Mouse (Mus musculus) gastrocnemius, postnatal 14 days (tissue): ENCODE data around the gene Mus81. TPM values are rescaled to one million over a fixed set of nuclear protein-coding genes. Genes with fewer than 3 reads are reported as not detected.
A peak's percentile ranks its signal among the peaks of the same experiment; 100 is the strongest.

ENCODE experiments used
- DNase-seq: peaks from one replicate; pipeline ENCODE4 v3.0.0; 2021; ENCODE audit warnings: mixed read lengths
- intact Hi-C: fragments of 180-260 bp; cut with DNase I; formaldehyde crosslinking; loops from one replicate; pipeline ENCODE4 v1.15.1; 2025; ENCODE audit warnings: low total_unique reads
- long read RNA-seq, 2 experiments: library from polyadenylated mRNA; stranded (forward); transcript quantifications; one replicate each; pipeline ENCODE4 v2.0.0; 2021
- total RNA-seq, 2 experiments: library from RNA; stranded (reverse); gene quantifications; 2 replicates each; pipeline ENCODE4 v1.2.3; 2021

The Mus81 gene
- 10 to 100 TPM; 23.5 to 27.0 TPM for total RNA-seq
- long read RNA-seq, experiment 1, transcript Mus81-202 (16 exons, 2,067 nt): major isoform, 32 of 40 reads
- long read RNA-seq, experiment 1, partial matches to known transcripts: 4 of 40 reads
- long read RNA-seq, experiment 1, other reads (novel, unspliced or antisense): 3 of 40 reads
- long read RNA-seq, experiment 2, transcript Mus81-202 (16 exons, 2,067 nt): major isoform, 25 of 35 reads
- long read RNA-seq, experiment 2, partial matches to known transcripts: 6 of 35 reads
- long read RNA-seq, experiment 2, other reads (novel, unspliced or antisense): 2 of 35 reads

DNA sequence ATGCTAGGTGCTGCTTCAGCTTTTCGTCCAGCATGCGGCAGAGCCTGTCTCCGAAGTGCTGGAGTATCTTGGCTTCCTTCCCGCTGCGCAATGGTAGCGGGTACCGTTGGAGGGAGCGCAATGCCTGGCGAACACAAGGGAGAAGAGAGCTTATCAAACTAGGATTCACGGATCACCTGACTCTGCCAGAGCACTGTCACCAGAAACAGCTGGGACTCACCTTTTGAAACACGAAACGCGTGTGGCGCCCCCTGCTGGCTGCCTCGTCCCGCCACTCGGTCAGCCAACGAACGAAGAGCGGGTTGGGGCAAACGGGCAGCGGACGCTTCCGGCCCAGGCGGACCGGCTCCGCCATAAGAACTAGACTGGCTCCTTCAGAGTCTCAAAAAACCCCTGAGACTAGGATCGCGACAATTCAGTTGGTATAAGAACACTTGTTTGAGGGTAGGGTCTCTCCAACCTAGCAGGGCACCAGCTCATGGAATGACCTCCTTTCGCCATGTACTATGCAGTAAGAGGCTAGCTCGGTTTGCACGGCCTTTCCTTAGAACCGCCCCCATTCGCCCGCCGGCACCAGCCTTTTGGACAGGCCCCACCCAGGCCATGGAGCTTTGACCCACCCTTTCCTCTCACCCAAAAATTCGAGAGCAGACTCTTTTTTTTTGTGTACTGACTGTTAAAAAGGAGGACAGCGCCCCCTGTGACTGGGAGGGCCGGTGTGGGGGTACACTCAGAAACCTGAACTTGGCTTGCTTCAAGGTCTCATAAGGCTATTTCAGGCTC is at the start of gene Mus81:
Gene Mus81, minus strand, starts transcription at position 635 of the 783 bp plus-strand sequence.
- peak; percentile 96 for DNase-seq
- intact Hi-C loops: no loop called here

DNA sequence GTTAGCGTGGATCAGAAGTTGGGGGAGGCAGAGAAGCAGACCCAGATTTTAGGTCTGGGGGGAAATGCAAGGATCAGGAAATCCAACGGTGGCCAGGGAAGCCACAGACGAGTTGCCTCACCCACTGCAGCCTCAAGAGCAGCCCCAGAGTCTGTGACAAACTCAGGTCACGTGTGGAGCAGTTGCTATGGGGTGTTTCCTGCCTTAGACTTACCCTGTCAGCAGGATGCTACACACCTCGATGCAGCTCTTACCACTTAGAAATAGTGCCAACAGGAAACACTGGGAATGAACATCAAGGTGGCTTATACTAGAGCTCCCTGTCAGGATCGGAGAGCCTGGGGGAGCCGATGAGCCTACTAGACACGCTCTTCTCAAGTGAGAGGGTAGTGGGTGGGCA is 44.3 kb upstream of the Mus81 start:
- intact Hi-C loops: no loop called here
- no peak for DNase-seq

DNA sequence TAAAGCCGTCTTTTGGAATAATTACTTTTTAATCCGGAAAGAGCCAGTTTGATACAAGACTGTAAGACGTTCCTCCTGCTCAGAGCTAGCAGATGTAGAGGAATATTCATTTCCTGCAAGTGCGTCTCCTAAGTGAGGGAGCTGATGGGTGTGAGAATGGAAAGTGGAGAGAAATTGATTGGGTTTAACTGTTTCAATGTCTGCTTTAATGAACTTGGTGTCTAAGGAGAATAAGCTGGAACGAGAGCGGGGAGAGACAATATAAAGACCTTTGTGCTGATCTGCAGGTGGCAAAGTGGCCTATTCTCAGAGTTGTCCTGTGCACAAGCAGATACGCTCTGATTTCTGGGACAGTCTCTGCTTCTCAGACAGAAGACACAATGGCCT is 41.9 kb upstream of the Mus81 start:
- no peak for DNase-seq
- intact Hi-C loops: no loop called here

DNA sequence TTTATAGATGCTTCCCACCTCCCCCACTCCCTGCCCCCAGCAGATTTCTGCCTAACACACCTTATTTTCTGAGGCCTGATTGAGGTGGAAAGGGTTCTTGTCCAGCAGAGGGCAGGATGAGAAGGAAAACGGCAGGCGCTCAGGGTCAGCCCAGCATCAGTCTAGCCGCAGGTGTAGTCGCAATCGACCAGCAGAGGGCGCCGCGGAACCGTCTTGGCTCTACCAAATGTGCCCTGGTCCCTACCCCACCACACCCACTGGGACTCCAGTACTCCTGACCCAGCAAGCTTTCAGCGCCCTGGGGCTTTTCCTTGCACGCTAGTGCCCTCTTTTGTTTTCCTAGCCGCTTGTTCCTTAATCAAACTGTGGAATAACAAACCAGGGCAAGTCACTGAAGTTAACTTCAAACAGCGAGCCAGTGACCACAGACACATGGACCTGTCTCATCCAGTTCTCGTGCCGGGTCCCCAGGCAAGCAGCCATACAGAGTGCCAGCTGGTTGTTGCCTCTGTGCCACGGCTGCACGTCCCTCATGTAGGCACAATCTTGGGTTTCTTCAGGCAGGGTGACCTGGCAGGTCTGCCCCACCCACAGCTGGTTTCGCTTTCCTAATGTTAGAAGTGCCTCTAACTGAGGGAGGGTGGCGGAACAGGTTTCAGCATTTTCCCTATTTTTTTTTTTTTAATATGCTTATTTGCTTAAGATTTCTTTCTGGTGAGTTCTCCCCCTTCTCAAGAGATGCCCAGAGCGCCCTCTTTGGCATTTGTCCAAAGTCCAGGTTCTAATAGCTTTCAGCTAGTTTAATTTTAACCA is 41.3 kb upstream of the Mus81 start:
- intact Hi-C loops: loop anchor here (2.0 kb wide), 1 partner anchor 35 kb away; no protein-coding TSS in a partner anchor
- DNase-seq: peak; percentile 96

DNA sequence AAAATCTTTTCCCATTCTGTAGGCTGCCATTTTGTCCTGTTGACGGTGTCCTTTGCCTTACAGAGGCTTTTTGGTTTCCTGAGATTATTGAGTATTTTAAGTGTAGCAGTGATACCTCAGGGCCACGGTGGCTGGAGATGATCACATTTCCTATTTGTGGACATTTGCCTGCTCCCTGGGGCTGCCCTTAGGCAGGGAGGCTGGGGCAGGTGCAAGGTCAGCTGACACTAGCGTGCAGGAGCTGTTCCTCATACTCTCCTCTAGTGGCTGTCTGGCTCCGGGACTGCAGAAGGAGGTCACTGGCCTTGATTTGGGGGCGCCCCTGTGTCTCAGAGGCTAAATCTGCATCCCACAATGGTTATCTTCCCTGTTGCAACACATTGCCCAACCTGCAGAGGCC is 37.0 kb upstream of the Mus81 start:
- no peak for DNase-seq
- intact Hi-C loops: no loop called here

DNA sequence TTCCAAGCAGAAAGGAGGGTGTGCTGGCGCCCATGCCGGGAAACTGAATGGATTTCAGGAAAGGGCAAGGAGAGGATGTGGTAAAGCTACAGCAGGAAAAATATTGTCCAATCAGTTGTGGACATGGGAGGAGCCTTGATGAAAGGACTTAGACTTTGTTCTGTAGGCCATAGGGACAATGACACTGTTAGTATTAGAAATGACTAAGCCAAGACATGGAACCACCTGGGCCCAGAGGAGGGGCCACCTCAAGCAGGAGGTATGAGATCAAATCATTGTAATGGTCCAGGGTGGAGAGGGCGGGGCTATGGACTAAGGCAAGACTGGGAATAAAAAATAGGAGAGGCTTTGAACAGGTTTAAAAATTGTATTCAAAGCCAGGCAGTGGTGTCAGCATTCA is 30.5 kb upstream of the Mus81 start:
- no peak for DNase-seq
- intact Hi-C loops: no loop called here

DNA sequence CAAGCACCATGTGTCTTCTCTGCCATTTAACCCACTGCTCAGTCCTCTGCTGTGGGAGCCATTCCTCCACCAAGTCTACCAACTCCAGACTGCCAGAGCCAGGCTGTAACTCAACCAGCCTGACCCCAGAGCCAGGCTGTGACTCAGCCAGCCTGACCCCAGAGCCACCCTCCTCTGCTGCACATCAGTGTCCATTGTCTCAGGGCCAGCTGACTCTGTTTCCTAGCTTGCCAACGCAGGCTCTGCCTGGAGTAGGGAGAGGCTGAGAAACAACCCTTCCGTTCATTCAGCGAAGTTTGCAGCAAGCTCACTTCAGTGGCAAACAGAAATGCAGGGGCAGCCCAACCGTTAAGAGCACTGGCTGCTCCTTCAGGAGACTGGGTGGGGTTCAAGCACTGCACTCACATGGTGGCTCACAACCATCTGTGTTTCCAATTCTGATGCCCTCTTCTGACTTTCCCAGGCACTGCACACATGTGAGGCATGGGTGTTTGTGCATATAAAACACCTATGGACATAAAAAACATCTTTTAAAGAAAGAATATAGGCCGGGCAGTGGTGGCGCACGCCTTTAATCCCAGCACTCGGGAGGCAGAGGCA is 28.8 kb upstream of the Mus81 start:
- DNase-seq: no peak

DNA sequence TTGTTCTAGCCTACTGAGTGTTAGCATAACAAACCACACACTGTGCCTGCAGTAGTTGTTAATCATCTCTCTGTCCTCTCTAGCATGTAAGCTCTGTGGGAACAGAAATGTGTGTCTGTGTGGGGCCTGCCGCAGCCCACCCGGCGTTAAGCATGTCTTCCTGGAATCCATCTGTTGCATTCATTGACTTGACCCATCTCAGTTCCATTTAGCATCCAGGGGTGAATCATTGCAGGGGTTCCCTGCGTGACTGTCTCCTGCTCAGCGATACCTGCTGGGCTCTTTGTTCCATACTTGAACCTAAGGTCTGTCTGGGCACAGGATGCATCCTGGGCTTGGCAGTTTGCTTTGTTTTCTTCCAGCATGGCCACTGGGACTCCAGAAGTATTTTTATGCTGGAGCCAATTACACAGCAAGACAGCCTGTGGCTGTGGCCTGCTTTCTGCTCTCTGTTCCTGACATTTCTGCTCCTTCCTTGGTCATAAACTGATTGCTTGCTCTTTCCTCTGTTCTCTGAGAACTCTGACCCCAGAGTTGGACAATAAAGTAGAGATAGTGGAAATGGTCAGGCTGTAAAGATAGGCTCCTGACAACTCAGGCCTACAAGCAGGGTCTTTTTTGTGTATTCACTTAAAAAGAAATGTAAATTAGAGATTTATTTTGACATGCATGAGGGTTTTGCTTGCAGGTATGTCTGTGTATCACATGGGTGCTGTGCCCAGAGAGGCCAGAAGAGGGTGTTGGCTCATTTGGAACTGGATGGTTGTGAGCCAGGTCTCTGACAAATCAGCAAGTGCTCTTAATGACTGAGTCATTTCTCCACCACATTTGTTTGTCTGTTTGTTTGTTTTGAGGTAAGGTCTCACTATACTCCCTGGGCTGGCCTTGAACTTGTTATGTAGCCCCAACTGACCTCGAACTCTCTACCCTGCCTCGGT is 27.9 kb upstream of the Mus81 start:
- intact Hi-C loops: no loop called here
- no peak for DNase-seq

More for the DNA sequence above, 28.8 kb upstream of the Mus81 start:
- intact Hi-C loops: no loop called here

DNA sequence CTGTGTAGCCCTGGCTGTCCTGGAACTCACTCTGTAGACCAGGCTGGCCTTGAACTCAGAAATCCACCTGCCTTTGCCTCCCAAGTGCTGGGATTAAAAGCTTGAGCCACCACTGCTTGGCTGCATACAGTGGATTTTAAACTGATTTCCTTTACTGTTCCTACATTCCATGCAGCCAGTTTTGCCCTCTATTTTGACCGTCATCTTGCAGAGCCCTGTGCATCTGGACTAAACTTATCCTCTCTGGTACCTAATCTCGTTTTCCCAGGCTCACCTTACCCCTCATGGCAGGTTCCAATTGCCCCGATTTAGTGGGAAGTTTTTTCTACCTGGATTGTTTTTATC is 24.8 kb upstream of the Mus81 start:
- DNase-seq: no peak
- intact Hi-C loops: no loop called here

DNA sequence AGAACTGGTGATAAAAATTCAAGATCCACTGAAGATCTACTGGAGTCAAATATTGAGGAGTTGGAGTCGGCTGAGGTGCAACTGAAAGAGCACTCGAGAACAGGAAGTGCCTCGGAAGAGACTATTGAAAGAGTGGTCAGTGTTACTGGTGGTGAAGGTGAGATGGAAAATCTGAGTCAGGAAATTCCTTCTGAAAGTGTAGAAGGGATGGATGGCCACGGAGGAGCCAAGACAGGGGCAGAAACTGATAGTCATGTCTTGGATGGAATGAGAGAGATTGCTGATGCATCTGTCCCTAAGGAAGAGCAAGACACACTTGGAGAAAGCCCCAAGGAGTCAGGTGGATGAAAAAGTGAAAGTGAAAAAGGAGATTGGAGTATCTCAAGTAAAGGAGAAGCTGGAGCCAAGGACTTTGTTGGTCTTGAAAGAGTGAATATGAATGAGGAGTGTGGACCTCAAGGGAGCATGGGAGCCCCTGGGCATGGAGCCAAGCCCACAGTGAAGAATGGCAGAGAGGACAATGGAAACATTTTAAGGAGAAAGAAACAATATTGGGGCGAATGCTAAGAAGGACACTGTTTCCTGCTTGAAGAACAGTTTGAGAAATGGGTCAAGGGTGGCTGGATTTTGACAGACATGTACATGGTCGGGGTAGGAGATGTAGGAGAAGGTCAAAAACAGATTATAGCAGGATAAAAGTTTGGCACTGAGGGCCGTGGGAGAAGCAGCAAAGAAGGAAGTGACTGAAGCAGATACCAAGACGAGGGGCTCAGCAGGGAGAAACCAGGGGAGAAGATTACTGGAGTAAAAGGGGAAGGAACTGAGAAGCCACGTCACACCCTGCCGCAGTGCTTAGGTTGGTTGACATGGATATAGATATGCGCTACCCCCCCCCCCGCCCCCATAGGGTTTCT is 24.1 kb upstream of the Mus81 start:
- intact Hi-C loops: no loop called here

DNA sequence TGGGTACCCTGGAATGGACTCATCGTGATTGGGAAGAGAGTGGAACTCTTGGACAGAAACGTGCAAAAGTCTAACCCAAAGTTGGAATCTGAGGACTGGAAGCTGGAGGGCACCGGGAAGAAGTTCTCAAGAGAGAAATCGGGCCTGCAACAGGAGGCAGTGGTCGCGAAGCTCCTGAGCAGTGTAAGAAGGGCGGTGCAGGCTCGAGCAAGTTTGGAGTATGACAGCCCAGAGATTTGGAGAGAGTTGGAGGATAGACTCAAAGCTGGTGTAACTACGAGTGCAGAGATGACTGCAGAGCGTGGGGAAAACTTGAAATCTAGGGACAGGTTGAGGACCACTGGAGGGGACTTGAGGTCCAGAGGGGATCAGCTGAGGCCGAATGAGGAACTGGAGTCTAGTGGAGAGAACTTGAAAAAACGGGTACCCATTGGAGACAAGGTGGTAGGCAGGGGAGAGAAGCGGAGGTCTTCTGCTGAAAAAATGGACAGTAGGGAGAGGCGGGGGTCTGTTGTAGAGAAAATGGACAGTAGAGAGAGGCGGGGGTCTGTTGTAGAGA is 23.0 kb upstream of the Mus81 start:
- intact Hi-C loops: no loop called here

More for the DNA sequence above, 24.1 kb upstream of the Mus81 start:
- no peak for DNase-seq

DNA sequence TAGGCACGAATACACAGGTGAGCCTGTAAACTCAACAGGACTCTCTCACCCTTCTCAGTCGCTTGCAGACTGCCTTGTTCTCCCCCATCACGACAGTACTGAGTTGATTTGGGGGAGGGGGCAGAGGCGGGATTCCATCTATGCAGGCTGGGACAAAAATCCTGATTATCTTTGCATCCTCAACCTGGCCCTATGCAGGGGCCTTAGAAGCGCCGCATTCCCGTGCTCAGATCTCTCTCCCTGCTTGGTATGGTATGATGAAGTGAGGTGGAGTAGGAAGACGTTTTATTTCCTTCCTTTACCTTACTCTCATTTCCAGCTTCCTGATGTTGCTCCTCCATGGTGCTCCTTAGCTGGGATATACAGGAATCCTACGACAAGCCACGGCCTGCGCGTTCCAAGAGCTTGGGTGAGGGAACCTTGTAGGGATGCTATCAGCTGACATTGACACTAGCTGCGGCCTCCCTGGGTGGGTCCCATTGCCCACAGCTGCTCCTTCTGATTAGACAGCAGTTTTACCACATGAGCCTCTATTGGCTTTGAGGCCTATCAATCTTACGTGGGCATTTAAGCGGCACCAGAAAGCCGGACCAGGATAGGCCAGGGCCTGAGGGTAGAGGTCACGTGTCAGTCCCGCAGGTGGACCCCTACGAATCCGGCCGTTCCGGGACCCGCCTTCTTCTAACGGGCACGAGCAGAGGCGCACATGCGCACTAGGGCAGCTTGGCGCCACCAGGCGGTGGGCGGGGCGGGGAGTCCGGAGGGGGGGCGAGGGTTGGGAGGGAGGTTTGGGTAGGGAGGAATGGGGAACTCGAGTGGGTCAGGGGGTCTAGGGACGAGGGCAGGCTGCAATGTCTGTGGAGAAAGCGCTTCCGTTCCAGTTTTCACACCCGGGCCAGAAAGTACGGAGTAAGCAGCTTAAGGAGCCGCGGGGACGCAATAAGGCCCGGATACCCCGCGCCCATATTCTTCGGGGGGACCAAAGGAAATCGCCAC is 22.1 kb upstream of the Mus81 start, which contains the start of gene Snx32:
Gene Snx32, minus strand, starts transcription at position 508 of the 996 bp plus-strand sequence.
- DNase-seq: peak; percentile 97
- intact Hi-C loops: no loop called here

More for the DNA sequence above, 23.0 kb upstream of the Mus81 start:
- DNase-seq: no peak

DNA sequence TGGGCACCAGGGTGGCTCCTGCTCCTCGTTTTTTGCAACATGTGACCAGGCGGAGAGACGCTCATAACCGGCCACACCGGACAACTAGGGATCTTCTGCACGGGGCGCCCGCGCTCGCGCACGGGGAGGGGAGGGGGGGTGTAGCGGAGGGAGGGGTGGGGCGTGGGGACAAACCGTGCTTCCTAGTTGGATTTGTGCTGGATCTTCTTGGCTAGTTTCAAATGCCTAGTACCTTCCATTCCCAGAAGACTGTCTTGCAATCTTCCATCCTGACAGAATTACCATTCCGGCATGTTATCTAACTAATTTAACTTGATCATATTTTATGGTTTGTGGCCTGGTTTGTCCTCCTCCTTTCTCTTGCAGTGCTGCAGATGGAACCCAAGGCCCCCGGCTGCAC is 15.5 kb upstream of the Mus81 start, which contains the start of gene 1700020D05Rik:
Gene 1700020D05Rik, minus strand, starts transcription at position 101 of the 400 bp plus-strand sequence.
- intact Hi-C loops: no loop called here

DNA sequence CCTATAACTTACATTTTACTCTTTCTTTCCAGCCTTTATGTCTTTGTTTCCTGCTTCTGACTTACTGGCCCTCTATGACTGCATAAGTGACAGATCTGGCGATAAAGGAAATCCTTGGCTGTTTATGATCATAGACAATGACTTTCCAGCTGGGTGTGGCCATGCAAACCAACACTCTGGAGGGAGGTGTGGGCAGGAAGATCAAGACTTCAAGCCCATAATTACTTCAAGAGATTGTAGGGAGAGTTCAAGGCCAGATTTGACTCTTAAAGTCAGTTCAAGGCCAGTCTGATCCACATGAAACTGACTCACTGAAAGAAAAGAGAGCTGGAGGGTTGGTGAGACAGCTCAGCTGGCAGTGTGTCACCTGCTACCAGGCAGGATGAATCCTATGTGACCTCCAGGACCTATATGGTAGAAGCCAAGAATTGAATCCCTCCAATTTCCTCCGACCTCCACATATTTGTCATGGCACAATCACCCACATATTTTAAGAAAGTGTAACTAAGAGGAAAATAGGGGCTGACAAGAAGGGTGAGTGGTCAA is 12.2 kb upstream of the Mus81 start:
- no peak for DNase-seq

More for the DNA sequence above, 15.5 kb upstream of the Mus81 start, which contains the start of gene 1700020D05Rik:
- DNase-seq: no peak

DNA sequence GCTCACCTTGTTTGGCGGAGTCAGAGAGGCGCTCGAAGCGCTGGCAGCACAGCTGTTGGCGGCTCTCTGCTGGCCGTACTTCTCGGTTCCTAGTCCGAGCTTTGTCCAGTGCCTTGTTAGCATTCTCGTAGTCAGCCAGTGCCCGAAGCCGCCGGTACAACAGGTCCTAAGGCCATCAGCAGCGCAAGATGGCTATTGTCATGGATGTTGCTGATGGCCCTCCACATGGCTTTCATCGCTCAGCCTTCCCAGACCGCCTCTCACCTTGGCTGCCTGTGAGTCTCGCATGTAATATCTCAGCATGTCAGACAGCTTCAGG is 7.8 kb upstream of the Mus81 start:
- intact Hi-C loops: no loop called here
- no peak for DNase-seq

More for the DNA sequence above, 12.2 kb upstream of the Mus81 start:
- intact Hi-C loops: no loop called here
